Mouse (Mus musculus) heart, embryonic 14.5 days (tissue): ENCODE measurements around the gene Bbip1. TPM values are rescaled to one million over a fixed set of nuclear protein-coding genes. Genes with fewer than 3 reads are reported as not detected.

Source experiments
- ATAC-seq: fragments of 200-750 bp; cut with Nextera tagmentation; 2 replicates; pipeline ENCODE4 v1.8.0; 2017; ENCODE audit warnings: low read depth, moderate TSS enrichment; ENCODE audit not compliant: insufficient number of reproducible peaks, insufficient read depth, low FRiP score
- H3K27ac ChIP-seq, 2 experiments: fragments of 200-500 bp in 1 of 2; fragments of 300-500 bp in 1 of 2; sonication (generic) in 1 of 2; replicated peaks in 1 of 2; 2 replicates each; pipeline ENCODE4 v1.5.1; 2012 to 2014; ENCODE audit warnings: low read depth in 2 of 2, low read length in 2 of 2, control low read depth in 1 of 2, mild to moderate bottlenecking in 1 of 2, mixed read lengths in 1 of 2; ENCODE audit not compliant: control insufficient read depth in 1 of 2, insufficient read depth in 1 of 2
- H3K27me3 ChIP-seq: fragments of 300-500 bp; sonication (generic); 2 replicates; pipeline ENCODE4 v1.6.1; 2014; ENCODE audit warnings: mild to moderate bottlenecking, low read length, control low read depth; ENCODE audit not compliant: control insufficient read depth, insufficient read depth
- H3K36me3 ChIP-seq: fragments of 300-500 bp; sonication (generic); 2 replicates; pipeline ENCODE4 v1.6.1; 2014; ENCODE audit warnings: mild to moderate bottlenecking, control low read depth, low read length, mixed read lengths; ENCODE audit not compliant: control insufficient read depth, insufficient read depth
- H3K4me1 ChIP-seq, 2 experiments: fragments of 200-500 bp in 1 of 2; fragments of 300-500 bp in 1 of 2; sonication (generic) in 1 of 2; 2 replicates each; pipeline ENCODE4 v1.6.1; 2012 to 2014; ENCODE audit warnings: low read length in 2 of 2, control low read depth in 1 of 2, mixed read lengths in 1 of 2; ENCODE audit not compliant: control insufficient read depth in 2 of 2, insufficient read depth in 2 of 2
- H3K4me2 ChIP-seq: fragments of 300-500 bp; sonication (generic); 2 replicates; pipeline ENCODE4 v1.6.1; 2014; ENCODE audit warnings: mild to moderate bottlenecking, low read length
- H3K4me3 ChIP-seq, 2 experiments: fragments of 200-500 bp in 1 of 2; fragments of 300-500 bp in 1 of 2; sonication (generic) in 1 of 2; 2 replicates each; pipeline ENCODE4 v1.5.1; 2012 to 2014; ENCODE audit warnings: low read length in 2 of 2, mild to moderate bottlenecking in 2 of 2, control low read depth in 1 of 2, low read depth in 1 of 2, moderate library complexity in 1 of 2; ENCODE audit not compliant: control insufficient read depth in 1 of 2, insufficient read depth in 1 of 2
- H3K9ac ChIP-seq: fragments of 300-500 bp; sonication (generic); 2 replicates; pipeline ENCODE4 v1.6.1; 2014; ENCODE audit warnings: mild to moderate bottlenecking, low read length
- H3K9me3 ChIP-seq: fragments of 300-500 bp; sonication (generic); 2 replicates; pipeline ENCODE4 v1.6.1; 2016; ENCODE audit warnings: low read length, control low read depth; ENCODE audit not compliant: control insufficient read depth
- WGBS: fragments of 180-500 bp; shearing (Covaris S2); extraction: QIAGEN DNeasy Blood & Tissue Kit; methylation state at CpG from one replicate; pipeline ENCODE4 v1.1.7; 2014; 5-methylcytosine and 5-hydroxymethylcytosine counted together
- polyA plus RNA-seq: library from polyadenylated mRNA; unstranded; fragments of >200 nt; fragmentation: Nextera tagmentation; extraction: Ambion mirVana; gene quantifications from 2 replicates; pipeline ENCODE4 v1.2.1, GENCODE M21; 2014

Gene Bbip1
- polyA plus RNA-seq, 1 experiment from 2014 or later: 73.4 TPM

- H3K4me3 ChIP-seq: peak overlapping the region; percentile 95 to 96
- no peaks in the 10 kb centered on the region for H3K27me3 ChIP-seq
- WGBS: under 1% methylated on average over 56 of the region's 83 CpGs
- peak overlapping the region; percentile 65 to 81 for H3K27ac ChIP-seq
- H3K36me3 ChIP-seq: peaks cover 7% of the 10 kb centered on the region; the same call in 1 of the 2 replicates
- H3K9me3 ChIP-seq: no peaks in the 10 kb centered on the region
- H3K4me1 ChIP-seq: peaks cover 8 to 24% of the 10 kb centered on the region in 2 experiments
- peak overlapping the region; percentile 79 for H3K4me2 ChIP-seq
- peak; percentile 45 for ATAC-seq
- H3K9ac ChIP-seq: peak overlapping the region; percentile 88
Measured at GRCm38 (mm10) chr19:53903507-53904321, 40.7 kb downstream of the Bbip1 start.

- Histone ChIP-seq H3K9ac (peak overlapping the region; percentile 88), H3K36me3 (no peaks in the 10 kb centered on the region), H3K9me3 (no peaks in the 10 kb centered on the region), H3K27me3 (no peaks in the 10 kb centered on the region), H3K27ac (peak overlapping the region; percentile 65 to 85), H3K4me1 (peaks cover 12 to 30% of the 10 kb centered on the region in 2 experiments), H3K4me3 (peak overlapping the region; percentile 95 to 96), H3K4me2 (peak overlapping the region; percentile 80)
- WGBS: under 1% methylated on average over 50 of the region's 61 CpGs
- ATAC-seq: peak; percentile 98
Measured at GRCm38 (mm10) chr19:53902739-53903487, 41.5 kb downstream of the Bbip1 start.

DNA sequence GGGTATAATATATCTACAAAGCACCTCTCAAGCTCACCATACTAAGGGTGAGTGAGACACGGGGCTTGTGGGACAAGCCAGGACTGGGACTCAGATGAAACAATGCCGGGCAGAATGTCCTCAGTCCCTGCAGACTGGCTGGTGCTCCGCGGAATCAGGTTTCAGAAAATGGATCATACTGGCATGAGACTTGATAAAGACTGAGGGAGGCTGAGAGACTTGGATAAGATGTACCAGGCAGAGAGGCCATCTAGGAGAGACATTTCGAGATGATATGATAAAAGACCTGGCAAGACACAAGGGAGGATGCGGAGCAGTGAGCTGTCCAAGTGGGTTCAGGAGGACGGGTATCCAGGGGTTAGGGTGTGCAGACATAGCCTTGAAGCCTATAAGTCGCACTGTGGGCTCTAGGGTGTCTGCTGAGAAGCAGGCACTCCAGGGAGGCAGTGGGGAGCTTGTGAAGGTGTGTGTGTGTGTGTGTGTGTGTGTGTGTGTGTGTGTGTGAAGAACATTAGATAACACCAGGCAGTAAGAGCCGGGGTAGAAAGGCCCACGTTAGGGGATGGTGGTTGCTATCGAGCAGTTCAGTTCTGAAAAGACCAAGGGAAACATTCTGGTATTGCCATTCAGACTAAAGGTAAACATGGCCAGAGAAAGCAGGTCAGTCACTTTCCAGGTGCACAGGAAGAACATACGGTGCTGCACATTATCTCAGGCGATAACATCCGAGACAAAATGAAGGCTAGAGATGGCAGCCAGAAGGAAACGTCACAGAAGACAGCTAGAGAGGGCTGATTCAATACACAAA lies 42.3 kb downstream of the Bbip1 start:
- peak overlapping the region; percentile 29 to 85 for H3K27ac ChIP-seq
- no peaks in the 10 kb centered on the region for H3K9me3 ChIP-seq
- no peak for ATAC-seq
- no peaks in the 10 kb centered on the region for H3K27me3 ChIP-seq
- no peaks in the 10 kb centered on the region for H3K36me3 ChIP-seq
- H3K4me3 ChIP-seq: peak overlapping the region; percentile 64 to 96
- H3K9ac ChIP-seq: peak overlapping the region; percentile 81
- H3K4me1 ChIP-seq: peaks cover 12 to 34% of the 10 kb centered on the region in 2 experiments
- peak overlapping the region; percentile 80 for H3K4me2 ChIP-seq
- WGBS: 30% methylated on average over 15 of the region's 15 CpGs

DNA sequence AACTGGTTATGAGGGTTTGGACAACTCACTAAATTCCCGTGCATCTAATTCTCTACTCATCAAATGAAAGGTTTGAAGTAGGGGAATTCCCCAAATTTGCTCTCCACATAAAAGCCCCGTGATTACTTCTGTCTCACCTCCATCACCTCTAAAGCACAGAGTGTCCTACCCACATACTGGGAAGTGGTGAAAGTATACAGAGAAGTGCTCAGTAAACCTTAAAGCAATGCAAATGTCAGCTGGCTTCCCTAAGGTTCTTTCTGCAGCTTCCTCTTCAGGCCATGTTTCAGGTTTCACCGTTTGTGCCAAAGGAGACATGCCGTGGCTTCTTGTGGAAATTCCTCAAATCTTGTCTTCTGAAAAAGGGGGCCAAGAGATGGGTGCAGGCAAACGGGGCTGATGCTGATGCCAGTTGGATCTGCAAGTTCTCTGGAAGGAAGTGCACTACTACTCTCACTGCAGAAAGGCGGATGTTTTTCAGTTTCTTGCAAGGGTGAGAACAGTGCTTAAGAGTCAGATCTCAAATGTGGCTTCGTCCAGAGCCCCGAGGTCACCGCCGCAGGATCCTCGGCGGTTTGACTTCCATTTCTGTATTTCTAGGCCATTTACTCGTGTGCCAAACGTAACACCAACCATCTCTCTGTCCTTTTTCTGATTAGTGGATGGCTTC lies 44.4 kb downstream of the Bbip1 start:
- no peak overlapping the region for H3K9ac ChIP-seq
- H3K36me3 ChIP-seq: no peaks in the 10 kb centered on the region
- peaks cover 12 to 27% of the 10 kb centered on the region in 2 experiments for H3K4me1 ChIP-seq
- H3K4me2 ChIP-seq: no peak overlapping the region
- H3K4me3 ChIP-seq: no peak overlapping the region
- H3K27me3 ChIP-seq: no peaks in the 10 kb centered on the region
- H3K9me3 ChIP-seq: no peaks in the 10 kb centered on the region
- no peak for ATAC-seq
- H3K27ac ChIP-seq: no peak overlapping the region
- 78% methylated on average over 14 of the region's 14 CpGs for WGBS

GRCm38 (mm10) chr19:53898970-53899900 lies 45.2 kb downstream of the Bbip1 start:
- Histone ChIP-seq H3K4me2 (no peak overlapping the region), H3K9me3 (no peaks in the 10 kb centered on the region), H3K36me3 (no peaks in the 10 kb centered on the region), H3K4me1 (peaks cover 12 to 21% of the 10 kb centered on the region in 2 experiments), H3K9ac (no peak overlapping the region), H3K27me3 (no peaks in the 10 kb centered on the region), H3K27ac (no peak overlapping the region), H3K4me3 (no peak overlapping the region)
- ATAC-seq: no peak
- 80% methylated on average over 25 of the region's 25 CpGs for WGBS

DNA sequence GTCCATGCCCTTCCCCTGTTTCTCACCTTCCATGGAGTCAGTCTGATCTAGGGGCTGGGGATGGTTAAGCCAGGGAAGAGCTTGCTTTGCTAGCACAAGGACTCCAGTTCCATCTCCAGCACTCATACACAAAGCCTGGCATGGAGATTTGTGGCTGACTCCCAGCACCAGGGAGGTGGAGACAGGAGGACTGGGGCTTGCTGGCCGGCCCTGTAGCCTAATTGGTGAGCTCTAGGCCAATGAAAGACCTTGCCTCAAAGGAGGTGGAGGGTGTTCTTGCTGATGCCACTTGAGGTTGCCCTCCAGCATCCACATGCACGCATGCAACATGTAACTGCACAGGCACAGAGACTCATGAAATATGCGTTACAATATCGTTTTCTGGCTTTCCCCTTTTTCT lies 45.9 kb downstream of the Bbip1 start:
- Histone ChIP-seq H3K36me3 (no peaks in the 10 kb centered on the region), H3K27me3 (no peaks in the 10 kb centered on the region), H3K4me2 (no peak overlapping the region), H3K9me3 (no peaks in the 10 kb centered on the region), H3K27ac (peak overlapping the region; percentile 20 to 64), H3K4me1 (peaks cover 14 to 26% of the 10 kb centered on the region in 2 experiments), H3K9ac (no peak overlapping the region), H3K4me3 (no peak overlapping the region)
- no peak for ATAC-seq
- 82% methylated on average over 4 of the region's 4 CpGs for WGBS
